Mouse (Mus musculus) effector memory CD4-positive, alpha-beta T cell, adult 5 months (primary cell): Measurements from ENCODE around the gene Slc22a18. TPM values are rescaled to one million over a fixed set of nuclear protein-coding genes. Genes with fewer than 3 reads are reported as not detected.

Experiments used
- polyA plus RNA-seq: library from polyadenylated mRNA; unstranded; fragments of 100-300 nt; shearing (Covaris generic); gene quantifications from one replicate; pipeline ENCODE4 v1.2.1, GENCODE M21; 2017

The Slc22a18 gene
- not detected for polyA plus RNA-seq

GRCm38 (mm10) chr7:143473347-143474101, at the start of gene Slc22a18:
Gene Slc22a18 (plus strand): TSS chr7:143473736.

GRCm38 (mm10) chr7:143460874-143461273, 12.7 kb upstream of the Slc22a18 start, which contains the start of gene Cdkn1c:
Gene Cdkn1c (minus strand): TSS chr7:143461050.

GRCm38 (mm10) chr7:143502418-143503200, 29.1 kb downstream of the Slc22a18 start, which contains the start of gene Phlda2:
Gene Phlda2 (minus strand): TSS chr7:143503150.

Other genes starting within 250 kb of the Slc22a18 start
- 5.6 TPM for gene Cdkn1c, start 12.7 kb upstream of the Slc22a18 start, polyA plus RNA-seq
- gene Phlda2, start 29.4 kb downstream of the Slc22a18 start, polyA plus RNA-seq: not detected
- gene Nap1l4, start 75.4 kb downstream of the Slc22a18 start, polyA plus RNA-seq: 285 TPM
- 44.2 TPM for gene Cars, start 126.4 kb downstream of the Slc22a18 start, polyA plus RNA-seq
- 48.8 TPM for gene Tnfrsf26, start 155.0 kb downstream of the Slc22a18 start, polyA plus RNA-seq
- 14.9 TPM for gene Tnfrsf22, start 175.9 kb downstream of the Slc22a18 start, polyA plus RNA-seq
- 20.1 TPM for gene Tnfrsf23, start 212.1 kb downstream of the Slc22a18 start, polyA plus RNA-seq